Mouse (Mus musculus): Measurements from ENCODE around the gene Psma3.
A peak's percentile ranks its signal among the peaks of the same experiment; 100 is the strongest.

Psma3 gene

DNA sequence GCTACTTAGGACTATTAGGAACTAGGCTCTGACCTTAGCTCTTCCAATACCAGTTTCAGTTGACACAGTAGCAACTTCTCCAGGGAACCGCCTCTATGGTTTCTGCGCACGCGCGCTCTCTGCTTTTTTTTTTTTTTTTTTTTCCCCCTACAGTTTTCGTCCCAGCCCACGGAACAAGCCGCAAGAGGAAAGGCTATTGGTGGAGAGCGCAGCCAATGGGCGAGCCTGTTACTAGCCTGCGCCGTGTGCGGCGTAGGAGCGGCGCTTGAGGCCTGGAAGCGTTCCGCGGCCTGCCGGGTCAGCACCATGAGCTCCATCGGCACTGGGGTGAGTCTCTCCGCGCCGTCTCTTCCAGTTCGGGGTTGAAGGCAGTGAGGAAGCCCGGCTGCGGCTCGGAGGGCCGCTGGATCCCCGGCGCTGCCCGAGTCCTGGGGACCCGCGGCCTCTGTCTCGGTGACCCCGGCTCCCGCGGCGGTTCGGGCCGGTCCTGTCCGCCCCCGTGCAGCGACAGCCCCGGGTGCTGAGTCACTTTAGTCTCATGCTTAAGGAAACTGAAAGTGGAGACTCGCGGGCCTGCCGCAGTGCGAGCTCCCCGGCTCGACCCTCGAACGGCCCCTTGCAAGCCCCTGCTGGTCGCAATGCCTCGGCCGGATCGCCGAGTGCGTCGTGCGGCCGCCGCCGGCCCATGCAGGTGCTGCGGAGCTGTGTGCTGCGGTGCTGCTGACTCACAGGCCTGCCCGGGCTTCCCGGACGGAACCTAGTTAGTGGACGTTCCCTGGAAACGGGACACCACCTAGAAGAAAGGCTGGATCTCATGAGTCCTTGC, at the start of gene Psma3:
Gene Psma3 (plus strand): TSS at position 181 of the 826 bp plus-strand sequence.
- DNase-seq (ENCODE audit: low spot score in 2 of 2) = peak; percentile 86 to 89

GRCm38 (mm10) chr12:70929781-70930180, 44.6 kb upstream of the Psma3 start:
- no peak for DNase-seq (ENCODE audit: low spot score in 2 of 2)

GRCm38 (mm10) chr12:70937150-70937549, 37.3 kb upstream of the Psma3 start:
- no peak for DNase-seq (ENCODE audit: low spot score in 2 of 2)

GRCm38 (mm10) chr12:70937571-70938384, 36.6 kb upstream of the Psma3 start, which contains the start of gene Actr10:
Gene Actr10 (plus strand): TSS chr12:70937857.
- peak; percentile 92 to 98 for DNase-seq (ENCODE audit: low spot score in 2 of 2)

- no peak for DNase-seq (ENCODE audit: low spot score in 2 of 2)
These were observed 33.6 kb upstream of the Psma3 start for GRCm38 (mm10) chr12:70940806-70941205.

GRCm38 (mm10) chr12:70944181-70944580, 30.2 kb upstream of the Psma3 start:
- DNase-seq (ENCODE audit: low spot score in 2 of 2) = no peak

DNA sequence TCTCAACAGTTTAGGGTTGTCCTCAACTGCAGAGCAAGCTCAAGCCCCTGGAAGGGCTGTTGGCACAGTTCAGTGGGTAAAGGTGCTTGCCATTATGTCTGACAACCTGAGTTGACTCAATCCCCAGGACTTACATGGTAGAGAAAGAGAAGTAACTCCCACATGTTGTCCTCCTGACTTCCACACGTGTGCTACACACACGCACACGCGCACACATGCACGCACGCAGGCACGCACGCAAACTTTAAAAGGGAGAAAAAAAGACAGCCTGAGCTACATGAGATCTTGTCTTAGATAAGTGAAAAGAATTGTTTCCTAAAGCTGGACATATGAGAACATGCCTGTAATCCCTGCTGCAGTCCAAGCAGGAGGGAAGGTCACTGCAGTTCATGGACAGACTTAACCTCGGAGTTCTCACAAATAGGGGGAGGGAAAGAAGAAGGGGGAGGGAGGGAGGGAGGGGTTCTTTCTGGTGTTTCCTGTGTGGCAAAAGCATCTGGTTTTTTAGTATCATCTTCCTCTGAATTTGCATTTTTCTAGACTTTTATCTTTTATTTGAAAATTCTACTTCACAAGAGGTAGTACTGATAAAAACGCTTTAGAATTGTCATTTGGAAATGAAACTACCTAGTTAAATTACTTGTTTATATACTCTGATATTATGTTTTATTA, 27.7 kb upstream of the Psma3 start:
- no peak for DNase-seq (ENCODE audit: low spot score in 2 of 2)

- no peak for DNase-seq (ENCODE audit: low spot score in 2 of 2)
These were observed 15.8 kb upstream of the Psma3 start for GRCm38 (mm10) chr12:70958640-70959039.

DNA sequence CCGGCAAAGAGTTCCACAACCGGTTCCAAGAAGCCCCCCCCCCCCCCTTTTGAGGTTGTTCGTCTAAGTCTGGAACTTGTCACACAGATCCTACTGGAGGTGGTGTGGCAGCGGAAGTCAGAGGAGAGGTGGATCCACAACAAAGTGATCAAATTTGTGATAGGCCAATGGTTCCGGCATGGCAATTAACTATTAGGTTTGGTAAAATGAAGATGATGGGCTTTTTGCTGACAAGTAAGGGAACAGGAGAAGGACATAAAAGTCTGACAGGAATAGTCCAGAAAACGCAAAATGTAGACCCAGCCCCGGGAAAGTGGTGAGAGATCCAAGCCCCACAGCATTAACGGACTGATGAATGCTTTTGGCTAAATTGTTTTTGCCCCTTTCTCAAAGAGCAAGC, 6.8 kb upstream of the Psma3 start:
- no peak for DNase-seq (ENCODE audit: low spot score in 2 of 2)

DNA sequence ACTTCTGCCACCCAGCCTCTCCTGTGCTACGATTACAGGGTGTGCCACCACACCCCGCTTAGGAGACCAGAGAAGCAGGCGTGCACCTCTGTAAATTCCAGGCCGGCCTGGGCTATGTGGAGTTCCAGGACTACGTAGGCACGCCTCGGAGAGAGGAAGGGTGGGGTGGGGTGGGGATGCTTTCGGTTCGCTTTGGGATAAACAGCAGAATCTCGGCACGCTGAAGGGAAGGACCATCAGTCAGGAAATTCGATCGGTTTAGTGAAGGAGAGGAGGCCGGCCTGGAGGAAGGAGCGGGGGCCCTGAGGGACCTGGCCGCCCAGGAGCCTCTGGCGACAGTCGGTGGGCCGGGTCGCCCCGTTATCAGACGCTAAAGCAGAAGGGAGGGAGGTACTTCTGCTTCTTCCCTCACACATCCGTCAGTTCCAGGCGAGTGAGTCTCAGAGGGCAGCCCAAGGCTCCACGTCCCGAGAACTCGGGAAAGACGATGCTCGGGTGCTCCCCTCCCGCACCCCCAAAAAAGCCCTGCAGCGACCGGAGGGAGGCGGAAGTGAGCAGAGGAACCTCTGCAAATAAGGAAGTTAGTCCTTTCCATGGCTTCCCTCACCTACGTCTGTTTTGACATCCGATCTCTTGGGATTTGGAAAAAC, 6.2 kb upstream of the Psma3 start:
- DNase-seq (ENCODE audit: low spot score in 2 of 2) = peak; percentile 84 to 92

DNA sequence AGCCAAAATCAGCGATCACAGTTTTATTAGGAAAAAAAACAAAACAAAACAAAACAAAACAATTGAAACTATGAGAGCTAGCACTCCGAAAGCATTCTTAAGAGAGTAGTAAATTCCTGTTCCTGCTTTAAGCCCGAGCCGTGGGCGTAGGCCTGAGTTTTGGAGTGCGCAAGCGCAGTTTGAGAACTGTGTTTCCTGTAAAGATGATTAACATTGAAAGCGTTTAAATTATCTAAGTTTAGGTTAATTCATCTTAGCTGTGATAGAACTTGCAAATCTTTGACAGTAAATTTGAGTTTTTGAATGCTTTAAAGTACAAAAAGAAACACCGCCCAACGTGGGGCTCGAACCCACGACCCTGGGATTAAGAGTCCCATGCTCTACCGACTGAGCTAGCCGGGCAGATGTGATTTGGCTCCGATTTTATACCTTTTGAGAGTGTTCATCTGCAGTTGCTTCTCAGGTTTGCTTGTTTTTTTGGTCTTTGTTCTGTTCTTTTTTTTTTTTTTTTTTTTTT, 5.6 kb upstream of the Psma3 start:
- peak; percentile 87 to 92 for DNase-seq (ENCODE audit: low spot score in 2 of 2)

- DNase-seq (ENCODE audit: low spot score in 2 of 2) = peak; percentile 55 to 78
These were observed 4.8 kb upstream of the Psma3 start for GRCm38 (mm10) chr12:70969485-70970184.

DNA sequence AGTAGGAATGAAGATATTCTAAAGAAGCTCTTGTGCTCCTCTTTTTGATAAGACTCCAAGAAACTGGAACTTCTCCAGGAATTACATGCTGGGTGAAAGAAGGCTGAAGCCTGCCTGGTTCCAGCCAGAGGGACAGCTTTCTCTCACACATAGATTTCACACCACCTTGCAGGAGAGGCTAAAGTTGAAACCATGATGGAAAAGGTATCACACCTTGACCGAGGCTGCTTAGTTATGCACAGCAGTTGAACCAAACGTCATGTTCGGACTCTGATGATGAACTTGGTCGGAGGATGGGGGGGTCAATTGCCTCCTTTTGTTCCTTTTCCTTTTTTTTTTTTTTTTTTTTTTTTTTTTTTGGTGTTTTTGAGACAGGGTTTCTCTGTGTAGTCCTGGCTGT, 590 bp upstream of the Psma3 start:
- DNase-seq (ENCODE audit: low spot score in 2 of 2) = no peak

GRCm38 (mm10) chr12:70975406-70975805, 985 bp downstream of the Psma3 start:
- peak in 1 of 2 experiments; percentile 26 for DNase-seq (ENCODE audit: low spot score in 2 of 2)

DNA sequence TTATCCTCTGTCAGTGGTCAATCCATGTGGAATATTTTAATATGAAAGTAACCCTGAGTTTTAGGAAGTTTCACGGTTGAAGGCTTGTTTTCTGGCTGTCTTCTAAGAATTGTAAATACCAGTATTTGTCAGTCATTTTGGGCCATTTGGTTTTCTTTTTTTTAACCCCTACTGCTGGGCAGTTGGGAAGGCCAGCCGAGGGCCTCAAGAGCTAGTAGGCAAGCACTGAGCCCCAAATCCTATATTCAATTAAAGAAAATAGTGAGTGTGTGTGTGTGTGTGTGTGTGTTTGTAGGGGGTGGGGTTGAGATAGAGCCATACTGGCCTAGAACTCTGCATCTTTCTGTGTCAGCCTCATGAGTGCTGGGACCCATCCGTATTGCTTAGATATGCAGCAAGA, 1.5 kb downstream of the Psma3 start:
- DNase-seq (ENCODE audit: low spot score in 2 of 2) = no peak

DNA sequence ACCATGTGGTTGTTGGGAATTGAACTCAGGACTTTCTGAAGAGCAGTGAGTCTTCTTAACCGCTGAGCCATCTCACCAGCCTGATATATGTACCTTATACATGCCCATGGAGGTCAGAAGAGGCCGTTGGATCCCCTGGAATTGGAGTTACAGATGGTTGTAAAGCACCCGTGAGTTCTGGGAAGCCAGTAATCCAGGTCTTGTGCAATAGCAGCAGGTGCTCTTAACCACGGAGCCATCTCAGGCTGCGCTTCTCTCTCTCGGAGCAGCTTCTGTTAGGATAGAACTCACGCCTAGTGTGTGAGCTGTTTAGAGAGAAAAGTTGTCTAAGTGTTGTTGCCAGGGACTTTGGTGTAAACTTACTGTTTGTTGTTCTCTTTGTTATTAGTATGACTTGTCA, 3.9 kb downstream of the Psma3 start:
- DNase-seq (ENCODE audit: low spot score in 2 of 2) = no peak

DNA sequence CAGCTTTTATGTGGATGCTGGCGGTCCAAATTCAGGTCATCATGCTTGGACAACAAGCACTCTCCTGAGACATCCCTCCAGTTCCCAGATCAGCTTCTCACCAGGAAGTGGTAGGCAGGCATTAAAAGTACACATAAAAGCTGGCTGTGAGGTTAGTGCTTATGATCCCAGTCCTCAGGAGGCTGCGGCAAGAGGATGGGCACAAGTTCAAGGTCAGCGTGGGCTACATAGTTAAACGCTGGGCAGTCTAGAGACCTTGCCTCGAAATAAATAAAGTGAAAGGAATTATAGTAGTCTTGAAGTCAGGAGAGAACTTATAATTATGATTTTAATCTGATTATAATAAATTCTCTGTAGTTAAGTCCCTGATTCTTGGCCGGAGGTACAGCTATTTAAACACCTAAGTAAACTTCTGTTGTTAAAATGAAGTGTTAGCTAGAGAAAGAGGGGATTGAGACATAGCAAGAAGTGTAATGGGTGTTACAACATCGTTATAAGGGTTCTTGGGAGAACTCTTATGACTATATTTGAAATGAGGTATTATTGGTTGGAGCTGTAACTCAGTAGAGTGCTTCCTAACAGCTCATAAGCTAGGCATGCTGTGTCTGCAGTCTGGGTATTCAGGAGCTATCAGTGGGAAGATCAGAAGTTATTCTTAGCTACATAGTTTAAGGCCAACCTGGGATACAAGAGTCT, 10.6 kb downstream of the Psma3 start:
- no peak for DNase-seq (ENCODE audit: low spot score in 2 of 2)

DNA sequence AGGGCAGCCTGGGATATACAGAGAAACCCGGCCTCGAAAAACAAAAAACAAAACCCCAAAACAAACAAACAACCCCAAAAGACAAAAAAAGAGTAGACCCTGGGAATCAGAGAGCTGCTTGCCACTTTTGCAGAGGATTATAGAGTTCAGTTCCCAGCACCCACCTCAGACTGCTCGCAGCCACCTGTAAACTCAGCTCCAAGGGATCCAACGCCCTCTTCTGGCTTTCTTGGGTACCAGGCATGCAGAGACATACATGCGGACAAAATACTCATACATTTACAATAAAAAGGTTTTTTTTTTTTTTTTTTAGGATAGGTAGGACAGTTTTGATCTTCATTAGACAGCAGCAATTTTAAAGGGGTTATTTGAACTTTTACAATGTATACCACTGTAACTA, 22.8 kb downstream of the Psma3 start:
- no peak for DNase-seq (ENCODE audit: low spot score in 2 of 2)

- DNase-seq (ENCODE audit: low spot score in 2 of 2) = no peak
These were observed 25.0 kb downstream of the Psma3 start for GRCm38 (mm10) chr12:70999423-70999903.

DNA sequence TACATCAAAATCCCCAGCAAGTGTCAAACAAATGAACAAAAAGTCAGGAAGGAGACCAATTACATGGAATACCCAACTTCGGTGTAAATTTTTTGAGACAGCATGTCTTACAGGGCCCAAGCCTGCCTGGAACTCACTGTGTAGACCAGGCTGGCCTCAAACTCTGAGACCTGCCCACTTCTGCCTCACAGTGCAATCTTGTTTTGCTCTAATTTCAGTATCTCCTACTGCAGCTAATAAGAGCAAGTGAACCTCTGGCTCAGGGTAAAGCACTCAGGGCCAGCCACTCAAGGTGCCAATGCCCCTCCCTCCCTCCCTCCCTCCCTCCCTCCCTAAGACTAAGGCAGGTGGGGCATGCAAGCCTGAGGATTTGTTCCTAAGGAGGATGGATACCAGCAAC, 25.9 kb downstream of the Psma3 start:
- no peak for DNase-seq (ENCODE audit: low spot score in 2 of 2)
